Mouse (Mus musculus) lung, postnatal 10 days (tissue): Measurements from ENCODE around the gene Ergic1.

ENCODE experiments used
- DNase-seq: peaks from one replicate; pipeline ENCODE4 v3.0.0; 2021

The Ergic1 gene

DNA sequence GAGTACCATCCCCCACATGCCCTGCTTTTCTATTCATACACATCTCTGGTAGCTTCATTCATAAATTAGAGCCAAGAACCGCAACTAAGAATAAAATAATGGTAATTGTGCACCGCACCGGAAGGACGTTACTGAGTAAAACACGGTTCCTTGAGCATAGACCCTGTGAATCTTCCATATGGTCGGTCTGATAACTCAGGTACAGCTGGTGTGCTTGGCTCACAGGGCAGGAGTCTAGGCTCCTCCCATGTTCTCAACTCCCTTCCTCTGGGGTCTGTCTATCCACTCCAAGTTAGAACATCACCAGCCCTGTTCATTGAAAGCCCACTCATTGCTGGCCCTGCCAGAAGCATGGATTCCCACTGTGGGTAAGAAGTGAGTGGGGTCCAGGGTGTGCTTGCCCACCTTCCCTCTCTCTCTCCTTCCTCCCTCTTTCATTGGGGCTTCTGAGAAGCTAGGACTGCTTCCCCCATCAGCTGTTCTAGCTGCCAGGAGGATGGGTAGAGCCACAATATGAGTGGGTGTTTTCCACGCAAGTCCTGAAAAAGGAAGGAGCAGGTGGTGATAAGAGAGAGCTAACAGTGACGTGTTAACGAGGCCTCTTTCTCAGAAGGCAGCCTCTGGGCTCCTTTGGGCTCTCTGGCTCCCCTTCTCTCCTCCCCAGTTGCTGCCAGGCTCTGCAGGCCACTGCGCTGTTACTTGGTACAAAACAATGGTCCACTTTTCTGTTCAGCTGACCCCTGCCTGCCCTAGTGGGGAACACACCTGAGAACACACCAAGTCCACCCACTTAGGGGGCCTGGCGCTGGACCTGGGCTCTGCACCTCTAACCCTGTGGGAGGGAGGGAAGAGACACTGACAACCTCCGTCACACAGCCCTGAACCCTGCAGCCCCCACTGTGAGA lies 14.7 kb downstream of the Ergic1 start:
- no peak for DNase-seq

- peak; percentile 70 for DNase-seq
These were observed 15.5 kb downstream of the Ergic1 start for GRCm38 (mm10) chr17:26576833-26577232.

GRCm38 (mm10) chr17:26577309-26577708 lies 16.0 kb downstream of the Ergic1 start:
- DNase-seq, result no peak

DNA sequence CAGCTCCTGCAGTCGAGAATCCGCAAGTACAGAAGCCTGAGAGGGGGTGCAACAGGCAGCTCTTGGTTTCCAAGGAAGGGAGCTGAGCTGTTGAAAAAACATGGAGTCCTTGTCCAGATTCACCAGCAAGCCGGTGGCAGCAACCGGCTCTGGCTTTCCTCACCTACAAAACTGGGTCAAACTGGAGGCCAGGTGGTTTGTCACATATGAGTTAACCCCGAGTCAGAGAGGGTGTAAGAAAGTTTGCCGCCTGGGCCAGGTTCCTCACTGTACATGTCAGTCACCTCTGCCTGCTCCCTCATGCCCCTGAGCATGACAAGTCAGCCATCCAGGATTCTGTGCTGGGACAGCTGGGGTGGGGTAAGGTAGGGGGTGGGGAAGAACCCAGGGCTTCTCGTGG lies 16.9 kb downstream of the Ergic1 start:
- no peak for DNase-seq

DNA sequence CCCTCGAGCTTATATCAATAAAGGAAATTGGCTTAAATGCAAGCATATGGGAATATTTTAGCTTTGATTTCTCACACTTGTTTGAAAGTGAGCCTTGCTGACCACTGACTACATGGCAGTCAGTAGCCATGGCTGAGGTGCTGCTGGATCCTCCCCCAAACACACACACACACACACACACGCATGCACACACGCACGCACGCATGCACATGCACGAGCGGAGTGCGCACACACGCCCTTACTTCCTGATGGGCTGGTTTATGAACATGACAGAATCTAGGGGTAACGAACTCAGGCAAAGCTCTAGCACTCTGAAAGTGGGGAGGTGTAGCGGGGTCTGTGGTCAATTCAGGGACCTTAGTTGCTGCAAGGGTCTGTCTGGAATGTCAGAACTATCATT lies 17.5 kb downstream of the Ergic1 start:
- no peak for DNase-seq

- DNase-seq, result no peak
These were observed 18.1 kb downstream of the Ergic1 start for GRCm38 (mm10) chr17:26579396-26579795.

GRCm38 (mm10) chr17:26580873-26581401 lies 19.6 kb downstream of the Ergic1 start:
- DNase-seq, result no peak

DNA sequence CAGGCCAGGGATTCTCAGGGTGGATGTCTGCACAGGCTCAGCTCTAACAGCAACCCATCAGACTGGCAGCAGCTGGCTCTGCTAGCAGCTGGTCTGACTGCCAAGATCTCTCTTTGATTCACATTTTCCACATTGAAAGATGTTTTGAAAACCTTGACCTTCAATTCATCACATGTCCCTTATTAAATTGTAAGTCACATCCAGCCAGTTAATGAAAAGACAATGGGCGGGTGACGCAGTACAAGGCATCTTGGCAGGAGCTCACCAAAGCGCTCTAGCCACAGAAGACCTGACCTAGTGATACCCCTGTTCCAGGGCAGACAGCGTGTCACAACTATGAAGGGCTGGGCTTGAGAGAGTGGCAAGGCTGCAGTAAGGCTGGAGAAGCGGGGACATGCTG lies 21.0 kb downstream of the Ergic1 start:
- DNase-seq, result peak; percentile 79

DNA sequence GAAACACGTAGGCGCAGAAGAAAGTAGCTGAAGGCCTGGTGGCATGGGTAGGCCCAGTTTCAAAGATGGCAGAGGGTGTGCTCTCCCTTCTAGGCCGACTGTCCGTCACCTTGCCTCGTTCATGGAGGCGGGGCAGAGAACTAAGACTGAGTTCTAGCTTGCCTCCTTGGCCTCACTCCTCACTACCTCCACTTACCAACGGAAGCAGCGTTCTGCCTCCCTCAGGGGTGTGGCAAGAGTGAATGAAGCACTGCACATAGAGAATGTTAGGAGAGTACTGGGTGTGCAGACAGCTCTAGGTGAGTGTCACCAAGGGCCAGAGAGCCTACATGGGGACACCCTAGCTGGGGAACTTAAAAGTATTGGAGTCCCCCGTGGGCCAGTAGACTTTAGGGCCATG lies 21.8 kb downstream of the Ergic1 start:
- DNase-seq, result no peak

DNA sequence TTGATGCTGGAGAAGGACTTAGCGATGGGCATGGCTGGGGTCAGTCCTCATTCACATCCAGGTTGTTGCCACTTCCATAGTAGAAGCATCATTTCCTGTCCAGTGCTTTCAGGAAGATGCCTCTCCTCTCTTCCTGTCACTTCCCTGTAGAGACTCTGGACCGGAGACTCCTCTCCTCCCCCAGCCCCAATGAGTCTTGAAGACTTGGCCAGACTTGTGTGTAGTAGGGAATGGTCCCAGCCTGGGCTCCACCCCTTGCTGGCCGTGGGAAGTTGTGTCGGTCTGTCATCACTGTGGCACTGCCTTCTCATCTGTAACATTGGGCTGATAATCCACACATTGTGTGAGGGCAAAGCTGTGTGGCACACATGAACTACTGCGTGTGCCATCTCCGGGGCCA lies 22.3 kb downstream of the Ergic1 start:
- DNase-seq, result peak; percentile 73

DNA sequence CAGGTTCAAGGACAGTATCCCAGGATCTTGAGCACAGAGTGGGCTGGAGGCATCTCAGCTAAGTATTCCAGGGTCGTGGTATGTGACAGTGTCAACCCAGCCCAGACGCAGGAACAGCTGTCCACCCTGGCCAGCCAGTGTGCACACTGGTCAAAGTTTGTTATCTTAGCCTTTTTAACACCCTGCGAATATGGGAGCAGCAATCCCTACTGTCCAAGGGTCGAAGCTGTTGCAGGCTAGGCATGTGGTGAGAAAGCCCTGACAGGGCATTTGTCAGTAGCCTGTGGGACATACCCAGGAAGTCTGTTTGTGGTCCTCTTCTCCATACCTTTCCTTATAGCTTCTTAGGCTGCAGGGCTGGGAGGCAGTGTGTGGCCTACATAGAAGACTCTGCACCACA lies 22.8 kb downstream of the Ergic1 start:
- no peak for DNase-seq

GRCm38 (mm10) chr17:26584558-26585136 lies 23.4 kb downstream of the Ergic1 start:
- DNase-seq, result peak; percentile 91

DNA sequence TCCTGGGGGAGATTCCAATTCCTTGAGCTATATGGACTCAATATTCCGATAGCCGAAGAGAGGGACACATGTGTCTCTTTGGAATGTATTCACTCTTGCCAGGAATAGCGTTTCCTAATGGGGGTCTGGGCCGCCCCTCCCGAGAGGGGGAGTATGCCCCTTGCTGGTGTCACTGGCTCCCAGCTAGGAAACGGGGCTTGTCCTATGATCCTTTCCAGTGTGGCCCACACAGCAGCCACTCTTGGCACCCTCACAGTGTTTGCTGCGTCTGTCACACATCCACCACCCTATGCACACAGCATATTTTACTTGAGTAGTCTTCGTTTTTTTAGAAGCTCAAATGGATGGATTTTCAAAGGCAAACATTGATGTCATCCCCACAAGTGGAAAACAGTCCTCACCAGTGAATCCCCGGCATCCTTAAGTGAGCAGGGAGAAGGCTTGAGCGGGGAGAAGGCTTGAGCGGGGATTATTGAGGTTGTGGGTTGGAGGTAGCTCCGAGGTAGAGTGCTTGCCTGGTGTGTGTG lies 26.7 kb downstream of the Ergic1 start:
- no peak for DNase-seq

- DNase-seq, result peak; percentile 55
These were observed 31.2 kb downstream of the Ergic1 start for GRCm38 (mm10) chr17:26592510-26592909.

GRCm38 (mm10) chr17:26593199-26593598 lies 31.9 kb downstream of the Ergic1 start:
- no peak for DNase-seq

DNA sequence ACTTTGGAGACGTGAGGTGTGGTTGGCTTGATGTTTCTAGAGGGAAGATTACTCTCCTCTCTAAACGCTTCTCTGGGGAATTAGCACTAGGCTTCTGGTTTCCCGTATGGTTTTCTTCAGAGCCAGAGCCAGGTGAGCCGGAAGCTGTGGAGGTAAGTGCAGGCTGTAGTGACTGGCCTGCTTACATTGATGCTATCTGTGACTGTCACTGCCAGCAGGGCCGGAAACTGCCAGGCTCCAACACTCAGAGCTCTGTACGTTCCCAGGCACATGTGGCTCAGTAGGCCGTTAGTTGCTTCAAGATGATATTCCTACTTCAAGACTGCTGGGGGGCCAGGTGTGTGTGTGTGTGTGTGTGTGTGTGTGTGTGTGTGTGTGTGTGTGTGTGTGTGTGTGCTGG lies 32.9 kb downstream of the Ergic1 start:
- no peak for DNase-seq

- no peak for DNase-seq
These were observed 33.7 kb downstream of the Ergic1 start for GRCm38 (mm10) chr17:26594958-26595357.

GRCm38 (mm10) chr17:26595448-26596167 lies 34.3 kb downstream of the Ergic1 start:
- DNase-seq, result peak; percentile 73

GRCm38 (mm10) chr17:26596168-26596658 lies 34.9 kb downstream of the Ergic1 start:
- peak; percentile 76 for DNase-seq

DNA sequence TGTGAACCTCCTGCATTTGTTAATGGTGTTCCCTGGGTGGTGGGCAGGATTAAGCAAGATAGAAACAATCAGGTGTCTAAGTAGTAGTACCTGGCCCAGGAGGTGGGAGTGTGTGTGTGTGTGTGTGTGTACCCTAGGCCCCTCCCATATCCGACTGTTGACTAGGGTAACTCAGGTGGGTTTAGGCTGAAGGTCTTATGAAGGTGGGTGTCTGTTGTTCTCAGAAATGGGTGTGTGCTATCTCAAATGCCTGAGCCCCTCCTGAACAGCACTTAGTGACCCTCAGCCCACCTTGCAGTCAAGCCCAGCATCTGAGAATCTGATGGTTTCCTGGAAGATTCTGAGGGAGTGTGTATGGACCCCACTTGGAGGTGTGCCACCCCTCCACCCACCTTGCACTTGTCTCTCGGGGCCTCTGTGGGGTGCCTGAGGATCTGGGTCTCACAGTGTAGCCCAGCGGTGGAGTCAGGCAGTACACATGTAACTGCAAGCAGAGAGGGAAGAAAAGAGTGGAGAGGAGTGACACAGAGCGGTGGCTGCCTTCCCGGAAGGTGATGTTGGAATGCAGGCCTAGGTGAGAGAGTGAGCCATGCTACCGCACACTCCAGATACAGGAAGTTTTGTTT lies 35.7 kb downstream of the Ergic1 start:
- DNase-seq, result no peak

- no peak for DNase-seq
These were observed 37.6 kb downstream of the Ergic1 start for GRCm38 (mm10) chr17:26598845-26599244.

DNA sequence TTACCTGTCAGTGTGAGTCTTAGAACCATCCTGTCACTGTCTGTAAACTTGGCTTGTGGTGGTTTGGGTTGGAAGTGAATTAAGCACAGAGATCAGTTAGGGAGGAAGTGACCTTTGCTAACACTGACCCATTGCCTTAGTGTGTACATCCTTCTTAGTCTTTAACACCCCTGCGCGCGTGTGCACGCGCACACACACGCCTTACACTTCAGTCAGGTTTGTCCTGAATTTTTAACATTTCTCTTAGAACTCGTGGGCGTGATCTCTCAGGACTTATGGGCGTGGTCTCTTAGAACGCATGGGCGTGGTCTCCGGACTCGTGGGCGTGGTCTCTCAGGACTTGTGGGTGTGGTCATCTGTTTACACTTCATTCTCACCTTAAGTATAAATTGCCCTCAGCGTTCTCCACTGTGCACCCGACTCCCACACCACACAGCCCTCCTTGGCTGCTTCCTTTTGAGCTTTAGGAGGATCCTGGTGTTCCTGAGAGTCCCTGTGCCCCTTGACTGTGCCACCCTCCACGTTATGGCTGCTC lies 39.7 kb downstream of the Ergic1 start:
- peak; percentile 48 for DNase-seq
